Mouse (Mus musculus) Patski (cell line): ENCODE results near the gene Bsph1. TPM values are rescaled to one million over a fixed set of nuclear protein-coding genes. Genes with fewer than 3 reads are reported as not detected.
"Not testable (repeated sequence)": the region's sequence is repeated elsewhere in the genome, so short reads cannot be mapped to it uniquely, and the experiment has no call there.

Experiments
- ATAC-seq: fragments of 100-300 bp; one replicate; pipeline ENCODE4 v1.8.0; 2021
- CTCF ChIA-PET: fragments of 350-600 bp; sonication (Branson Sonifier 250); formaldehyde crosslinking; loops from one replicate; lab custom pipeline; 2022; ENCODE audit warnings: inconsistent platforms; lab: Charles Lee
- POLR2A ChIA-PET: fragments of 350-600 bp; sonication (Branson Sonifier 250); formaldehyde crosslinking; loops from one replicate; lab custom pipeline; 2022; ENCODE audit warnings: antibody characterized with exemption, inconsistent platforms; lab: Charles Lee
- DNase-seq: peaks from one replicate; pipeline ENCODE4 v3.0.0-alpha.2; 2011; ENCODE audit warnings: low read depth, low spot score
- H3K27me3 ChIP-seq: fragments of 371-371 bp; one replicate; pipeline ENCODE4 v1.5.1; 2021
- CTCF ChIP-seq: fragments of 100-300 bp; IDR thresholded peaks from one replicate; pipeline ENCODE4 v1.5.1; 2021
- in situ Hi-C: fragments of 300-500 bp; cut with MboI; formaldehyde crosslinking; loops from 3 replicates; pipeline ENCODE4 v1.11.1; 2018; ENCODE audit warnings: low pct_unique_long_range_greater_than_20kb, mixed read lengths
- polyA plus RNA-seq: library from polyadenylated mRNA; unstranded; gene quantifications from one replicate; pipeline ENCODE4 v1.2.3, GENCODE M21; 2021

Gene Bsph1
- polyA plus RNA-seq, result not detected

DNA sequence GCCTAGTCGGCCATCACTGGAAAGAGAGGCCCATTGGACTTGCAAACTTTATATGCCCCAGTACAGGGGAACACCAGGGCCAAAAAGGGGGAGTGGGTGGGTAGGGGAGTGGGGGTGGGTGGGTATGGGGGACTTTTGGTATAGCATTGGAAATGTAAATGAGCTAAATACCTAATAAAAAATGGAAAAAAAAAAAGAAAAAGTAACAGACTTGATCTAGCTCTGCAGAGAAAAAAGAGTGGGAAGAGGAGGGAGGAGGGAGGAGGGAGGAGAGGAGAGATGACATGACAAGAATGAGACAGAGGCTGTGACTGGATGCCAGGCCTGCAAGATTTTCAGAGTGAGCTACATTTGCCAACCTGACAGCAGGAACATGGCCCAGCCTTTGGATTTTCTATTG lies at the start of gene Bsph1:
Bsph1 (plus strand) TSS at position 301 of the 400 bp plus-strand sequence.
- ATAC-seq, H3K27me3 ChIP-seq, CTCF ChIA-PET, POLR2A ChIA-PET, DNase-seq, in situ Hi-C loops: not testable (repeated sequence)

DNA sequence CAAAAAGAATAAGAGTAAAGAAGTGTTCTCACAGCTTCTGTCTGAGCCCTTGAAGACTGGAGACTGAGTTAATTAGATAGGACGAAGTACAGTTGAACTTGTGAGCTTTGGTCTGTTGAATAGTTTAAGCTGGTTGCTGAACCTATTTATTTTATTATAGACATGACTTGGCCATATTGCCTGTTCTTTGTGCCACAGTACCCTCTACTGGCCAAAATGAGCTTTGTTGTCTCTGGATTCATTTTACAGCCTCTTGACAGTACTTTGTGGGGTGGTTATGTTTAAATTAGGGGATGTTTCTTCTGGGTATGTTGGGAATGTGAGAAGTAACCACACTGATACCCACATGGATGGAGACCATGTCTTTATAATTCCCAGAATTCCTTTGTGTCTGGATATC lies 60.9 kb downstream of the Bsph1 start:
- in situ Hi-C loops, result loop anchor here (5.0 to 25.0 kb wide), 2 partner anchors 224 to 449 kb away; partner anchors contain the start of gene Mzf1
- no peaks in the 10 kb centered on the region for H3K27me3 ChIP-seq
- peak; percentile 56 for TF ChIP-seq CTCF
- CTCF ChIA-PET, result interaction anchor here (0.7 to 3.0 kb wide), 13 partner anchors 10 to 448 kb away, joined by 3 to 32 read pairs (median 3); no protein-coding TSS in a partner anchor
- POLR2A ChIA-PET, result no interaction called here
- peak; percentile 17 for DNase-seq
- peak; percentile 79 for ATAC-seq

Other genes with a start within 250 kb of the Bsph1 start
- gene Vmn1r89, start 237.8 kb upstream of the Bsph1 start, polyA plus RNA-seq, result not detected
- 33.2 TPM for gene Lig1, start 173.6 kb upstream of the Bsph1 start, polyA plus RNA-seq
- gene Zswim9, start 172.1 kb upstream of the Bsph1 start, polyA plus RNA-seq, result 12.0 TPM
- gene Pla2g4c, start 126.2 kb upstream of the Bsph1 start, polyA plus RNA-seq, result 0.40 TPM
- gene Cabp5, start 52.7 kb upstream of the Bsph1 start, polyA plus RNA-seq, result 0.09 TPM
- not detected for gene Bsph2, start 120.2 kb downstream of the Bsph1 start, polyA plus RNA-seq
- gene Sult2a5, start 173.1 kb downstream of the Bsph1 start, polyA plus RNA-seq, result not detected